Mouse (Mus musculus) hindbrain, postnatal 0 days (tissue): ENCODE measurements around the gene Bmp6. TPM values are rescaled to one million over a fixed set of nuclear protein-coding genes. Genes with fewer than 3 reads are reported as not detected.

Experiments used
- ATAC-seq: fragments of 200-750 bp; cut with Nextera tagmentation; 2 replicates; pipeline ENCODE4 v1.8.0; 2017; ENCODE audit warnings: mild to moderate bottlenecking, moderate TSS enrichment, moderate library complexity
- DNase-seq: peaks from one replicate; pipeline ENCODE4 v3.0.0-alpha.2; 2015; ENCODE audit warnings: low spot score
- H3K27ac ChIP-seq: fragments of 300-500 bp; sonication (generic); 2 replicates; pipeline ENCODE4 v1.5.1; 2014; ENCODE audit warnings: mild to moderate bottlenecking
- H3K27me3 ChIP-seq: fragments of 300-500 bp; sonication (generic); 2 replicates; pipeline ENCODE4 v1.6.1; 2014; ENCODE audit warnings: low read length, mixed read lengths; ENCODE audit not compliant: insufficient read depth
- H3K36me3 ChIP-seq: fragments of 300-500 bp; sonication (generic); 2 replicates; pipeline ENCODE4 v1.6.1; 2014; ENCODE audit warnings: low read length, mixed read lengths; ENCODE audit not compliant: insufficient read depth
- H3K4me1 ChIP-seq: fragments of 300-500 bp; sonication (generic); 2 replicates; pipeline ENCODE4 v1.6.1; 2014; ENCODE audit warnings: antibody characterized with exemption, low read length, mixed read lengths; ENCODE audit not compliant: insufficient read depth
- H3K4me2 ChIP-seq: fragments of 300-500 bp; sonication (generic); 2 replicates; pipeline ENCODE4 v1.6.1; 2014; ENCODE audit warnings: low read depth, mild to moderate bottlenecking, low read length, moderate library complexity, mixed read lengths
- H3K4me3 ChIP-seq: fragments of 300-500 bp; sonication (generic); 2 replicates; pipeline ENCODE4 v1.5.1; 2014; ENCODE audit warnings: low read length
- H3K9ac ChIP-seq: fragments of 300-500 bp; sonication (generic); replicated peaks from 2 replicates; pipeline ENCODE4 v1.6.1; 2014; ENCODE audit warnings: mild to moderate bottlenecking, low read length, moderate library complexity, mixed read lengths
- H3K9me3 ChIP-seq: fragments of 300-500 bp; sonication (generic); 2 replicates; pipeline ENCODE4 v1.6.1; 2016; ENCODE audit warnings: low read length, mixed read lengths
- CTCF ChIP-seq: IDR thresholded peaks from 2 replicates; pipeline ENCODE4 v1.5.1; 2016; ENCODE audit warnings: antibody characterized with exemption, control low read depth, low read depth
- WGBS: fragments of 180-500 bp; shearing (Covaris S2); extraction: QIAGEN DNeasy Blood & Tissue Kit; methylation state at CpG from one replicate; pipeline ENCODE4 v1.1.7; 2014; 5-methylcytosine and 5-hydroxymethylcytosine counted together
- polyA plus RNA-seq: library from polyadenylated mRNA; unstranded; fragments of >200 nt; fragmentation: Nextera tagmentation; extraction: Ambion mirVana; gene quantifications from 2 replicates; pipeline ENCODE4 v1.2.1, GENCODE M21; 2015
- total RNA-seq: library from RNA; depleted of rRNA; stranded (reverse); fragments of >200 nt; gene quantifications from 2 replicates; pipeline ENCODE4 v1.2.3, GENCODE M21; 2014

The Bmp6 gene
- total and polyA plus RNA-seq, 2 experiments from 2014 or later = 5.2 to 20.9 TPM

DNA sequence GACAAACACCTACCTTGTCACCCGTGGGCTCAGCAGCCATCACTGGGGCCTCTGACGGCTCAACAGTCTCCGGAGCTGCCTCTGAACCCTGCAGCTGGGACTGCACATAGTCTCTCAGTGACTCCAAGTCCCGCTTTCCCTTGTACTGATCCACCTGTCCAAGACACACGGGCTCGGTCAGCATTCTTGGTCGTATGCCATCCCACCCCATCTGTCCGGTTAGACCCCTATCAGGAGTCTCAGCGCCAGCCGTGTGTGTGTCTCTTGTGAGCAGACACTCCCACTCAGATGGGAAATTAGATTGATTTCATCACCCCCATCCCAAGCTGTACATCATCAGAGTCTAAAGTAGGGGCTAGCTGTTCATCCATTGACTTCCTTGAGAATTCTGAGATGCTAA lies 162.0 kb downstream of the Bmp6 start:
- H3K27me3 ChIP-seq = no peaks in the 10 kb centered on the region
- WGBS = 87% methylated on average over 10 of the region's 10 CpGs
- H3K9me3 ChIP-seq = no peaks in the 10 kb centered on the region
- H3K4me3 ChIP-seq = no peak overlapping the region
- ATAC-seq (no peak), DNase-seq (no peak)
- TF ChIP-seq CTCF = no peak
- H3K4me1 ChIP-seq = no peaks in the 10 kb centered on the region
- no peak overlapping the region for H3K9ac ChIP-seq
- no peak overlapping the region for H3K27ac ChIP-seq
- no peak overlapping the region for H3K4me2 ChIP-seq
- peaks cover 45% of the 10 kb centered on the region; the same call in 1 of the 2 replicates for H3K36me3 ChIP-seq

DNA sequence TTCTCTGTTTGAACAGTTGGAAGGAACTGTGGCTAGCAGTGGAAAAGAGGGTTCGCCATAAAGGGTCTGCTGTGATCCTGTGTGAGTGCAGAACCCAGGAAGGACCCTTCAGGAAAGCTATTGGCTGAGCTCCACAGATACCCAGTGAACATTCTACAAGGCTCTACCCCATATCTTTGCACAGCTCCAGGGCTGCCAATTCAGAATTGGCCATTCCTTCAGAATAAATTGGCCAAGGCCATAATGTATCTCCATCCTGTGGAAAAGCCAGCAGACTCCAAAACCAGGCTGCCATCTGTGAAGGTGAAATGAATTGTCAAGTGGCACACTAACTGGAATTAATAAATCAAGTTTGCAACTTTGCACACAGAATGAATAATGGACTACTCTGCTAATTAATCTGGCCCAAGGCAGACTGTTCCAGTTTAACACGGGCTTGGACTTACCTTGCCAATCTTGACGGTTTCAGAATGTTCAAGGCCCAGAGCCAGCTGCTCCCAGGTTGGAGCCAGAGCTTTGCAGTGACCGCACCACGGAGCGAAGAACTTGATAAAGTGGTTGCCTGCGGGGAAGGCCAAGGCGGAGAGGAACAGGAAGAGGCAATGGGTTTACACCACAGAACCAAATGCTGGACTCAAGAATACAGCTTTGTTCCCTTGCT lies 164.9 kb downstream of the Bmp6 start:
- Histone ChIP-seq H3K9me3 (no peaks in the 10 kb centered on the region), H3K36me3 (peaks cover 37% of the 10 kb centered on the region; the same call in 1 of the 2 replicates), H3K27ac (no peak overlapping the region), H3K4me3 (no peak overlapping the region), H3K9ac (no peak overlapping the region), H3K4me1 (no peaks in the 10 kb centered on the region), H3K4me2 (no peak overlapping the region), H3K27me3 (no peaks in the 10 kb centered on the region)
- TF ChIP-seq CTCF = no peak
- ATAC-seq (no peak), DNase-seq (no peak)
- WGBS = 72% methylated on average over 8 of the region's 8 CpGs

DNA sequence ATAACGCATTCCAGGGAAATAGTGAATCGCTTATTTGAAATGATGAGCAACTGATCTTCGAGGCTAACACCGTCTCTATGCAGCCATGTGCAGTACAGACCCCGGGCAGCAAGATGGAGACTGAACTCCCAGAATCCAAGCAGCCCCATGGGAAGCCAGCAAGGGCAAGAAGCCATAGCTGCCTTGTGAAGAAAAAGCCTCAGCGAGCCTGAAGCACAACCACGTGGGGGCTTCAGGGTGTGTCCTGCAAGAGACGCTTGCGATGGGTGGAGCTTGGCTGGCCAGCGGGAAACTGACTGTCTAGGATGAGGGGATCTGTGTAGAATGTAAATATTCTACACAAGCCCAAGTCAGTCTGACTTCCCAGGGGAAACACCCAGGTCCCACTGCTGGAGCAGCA lies 167.1 kb downstream of the Bmp6 start:
- Histone ChIP-seq H3K36me3 (peaks cover 34% of the 10 kb centered on the region; the same call in 1 of the 2 replicates), H3K4me1 (no peaks in the 10 kb centered on the region), H3K4me3 (no peak overlapping the region), H3K4me2 (no peak overlapping the region), H3K27ac (no peak overlapping the region), H3K9ac (no peak overlapping the region), H3K27me3 (no peaks in the 10 kb centered on the region), H3K9me3 (no peaks in the 10 kb centered on the region)
- 75% methylated on average over 10 of the region's 10 CpGs for WGBS
- DNase-seq (peak; percentile 32), ATAC-seq (no peak)
- 0 out of 2 replicates have a peak, but pooled peaks have one; percentile 14 for TF ChIP-seq CTCF

DNA sequence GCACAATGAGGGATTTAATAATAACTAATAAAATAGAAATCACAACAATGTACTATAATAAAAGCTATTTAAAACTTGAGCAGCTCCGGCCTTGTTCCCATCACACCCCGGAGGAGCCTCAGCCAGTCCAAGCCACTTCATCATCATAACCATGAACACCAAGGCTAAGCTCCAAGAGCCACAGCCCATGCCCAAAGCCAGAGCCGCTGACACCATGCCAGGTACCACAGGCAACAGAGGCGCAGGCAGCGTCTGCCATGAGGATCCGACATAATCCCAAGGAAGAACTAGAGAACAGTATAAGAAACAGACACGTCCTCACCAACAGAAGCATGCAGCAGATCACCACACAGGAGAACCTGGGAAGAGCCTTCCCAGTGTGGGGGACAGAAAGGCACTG lies 169.0 kb downstream of the Bmp6 start:
- H3K36me3 ChIP-seq = peaks cover 43% of the 10 kb centered on the region; the same call in 1 of the 2 replicates
- TF ChIP-seq CTCF = no peak
- H3K4me2 ChIP-seq = no peak overlapping the region
- no peaks in the 10 kb centered on the region for H3K27me3 ChIP-seq
- DNase-seq (no peak), ATAC-seq (no peak)
- H3K9ac ChIP-seq = no peak overlapping the region
- H3K4me3 ChIP-seq = no peak overlapping the region
- no peak overlapping the region for H3K27ac ChIP-seq
- WGBS = 88% methylated on average over 7 of the region's 7 CpGs
- no peaks in the 10 kb centered on the region for H3K9me3 ChIP-seq
- no peaks in the 10 kb centered on the region for H3K4me1 ChIP-seq

DNA sequence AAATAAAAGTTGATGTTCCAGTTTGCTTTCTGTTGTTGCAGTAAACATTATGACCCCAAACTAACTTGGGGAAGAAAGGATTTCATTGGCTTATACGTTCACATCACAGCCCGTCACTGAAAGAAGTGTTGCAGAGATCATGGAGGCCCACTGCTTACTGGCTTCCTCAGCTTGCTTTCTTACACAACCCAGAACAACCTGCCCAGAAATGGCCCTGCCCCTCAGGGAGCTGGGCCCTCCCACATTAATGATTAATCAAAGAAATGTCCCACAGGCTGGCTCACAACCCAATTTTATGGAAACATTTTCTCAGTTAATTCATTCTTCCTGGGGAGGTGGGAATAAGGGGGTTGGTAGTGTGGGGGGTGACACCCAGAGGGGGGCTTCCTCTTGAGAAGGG lies 170.5 kb downstream of the Bmp6 start:
- no peak for ATAC-seq
- WGBS = 89% methylated on average over 2 of the region's 2 CpGs

DNA sequence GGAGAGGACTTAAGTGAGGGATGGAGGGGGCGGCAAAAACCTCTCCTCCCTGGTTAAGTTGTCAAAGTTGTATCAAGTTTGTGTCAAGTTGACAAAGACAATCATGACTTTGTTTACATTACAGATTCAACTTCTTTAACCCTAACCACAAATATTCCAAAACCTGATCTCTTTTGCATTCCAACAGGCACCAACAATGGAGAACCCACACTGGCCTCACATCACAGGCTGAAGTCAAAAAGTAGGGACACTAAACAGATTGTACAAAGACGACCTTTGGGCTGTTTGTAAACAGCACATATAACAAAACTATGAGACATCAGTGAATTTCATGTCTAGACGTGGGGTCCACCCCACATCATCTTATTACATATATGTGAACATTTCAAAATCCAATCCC lies 170.9 kb downstream of the Bmp6 start:
- TF ChIP-seq CTCF = no peak
- Histone ChIP-seq H3K4me1 (no peaks in the 10 kb centered on the region), H3K36me3 (peaks cover 43% of the 10 kb centered on the region; the same call in 1 of the 2 replicates), H3K27ac (no peak overlapping the region), H3K9me3 (no peaks in the 10 kb centered on the region), H3K27me3 (no peaks in the 10 kb centered on the region), H3K9ac (no peak overlapping the region), H3K4me2 (no peak overlapping the region), H3K4me3 (no peak overlapping the region)
- DNase-seq (no peak), ATAC-seq (no peak)
- 94% methylated on average over 3 of the region's 3 CpGs for WGBS

More for the DNA sequence above, 170.5 kb downstream of the Bmp6 start:
- no peak overlapping the region for H3K27ac ChIP-seq
- no peaks in the 10 kb centered on the region for H3K9me3 ChIP-seq
- no peak for TF ChIP-seq CTCF
- no peak for DNase-seq
- no peaks in the 10 kb centered on the region for H3K4me1 ChIP-seq
- H3K36me3 ChIP-seq = peaks cover 43% of the 10 kb centered on the region; the same call in 1 of the 2 replicates
- H3K4me2 ChIP-seq = no peak overlapping the region
- no peaks in the 10 kb centered on the region for H3K27me3 ChIP-seq
- no peak overlapping the region for H3K9ac ChIP-seq
- H3K4me3 ChIP-seq = no peak overlapping the region

DNA sequence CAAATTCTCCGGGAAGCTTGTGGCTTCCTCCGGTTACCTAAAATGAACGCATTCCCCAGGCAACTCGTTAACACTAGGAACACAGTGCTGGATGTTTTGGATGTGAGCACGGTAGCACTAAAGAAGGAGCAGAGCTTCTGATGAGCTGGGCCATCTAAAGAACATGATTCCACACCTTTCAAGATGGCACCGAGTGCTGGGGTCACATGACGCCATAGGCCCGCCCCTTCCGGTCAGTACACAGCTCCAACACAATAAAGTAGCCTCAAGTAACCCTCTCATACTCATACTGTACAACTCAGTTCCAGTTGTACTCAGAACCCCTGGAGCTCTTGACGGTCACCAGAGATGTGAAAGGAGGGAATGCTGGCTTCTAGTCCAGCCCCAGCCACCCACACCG lies 171.7 kb downstream of the Bmp6 start:
- Histone ChIP-seq H3K27me3 (no peaks in the 10 kb centered on the region), H3K4me1 (no peaks in the 10 kb centered on the region), H3K4me2 (no peak overlapping the region), H3K9me3 (no peaks in the 10 kb centered on the region), H3K4me3 (no peak overlapping the region), H3K27ac (no peak overlapping the region), H3K36me3 (peaks cover 43% of the 10 kb centered on the region; the same call in 1 of the 2 replicates), H3K9ac (no peak overlapping the region)
- DNase-seq = no peak
- no peak for ATAC-seq
- TF ChIP-seq CTCF = no peak
- 95% methylated on average over 11 of the region's 11 CpGs for WGBS
